Mouse (Mus musculus): ENCODE data around the gene Ly86. TPM values are rescaled to one million over a fixed set of nuclear protein-coding genes. Genes with fewer than 3 reads are reported as not detected.

The Ly86 gene
- polyA plus RNA-seq, 1 experiment, result not detected

GRCm38 (mm10) chr13:37389296-37389695, 44.3 kb downstream of the Ly86 start:
- TF ChIP-seq GATA1 (IDR thresholded peaks at IDR 0.05; ENCODE audit: low read length), result no peak

DNA sequence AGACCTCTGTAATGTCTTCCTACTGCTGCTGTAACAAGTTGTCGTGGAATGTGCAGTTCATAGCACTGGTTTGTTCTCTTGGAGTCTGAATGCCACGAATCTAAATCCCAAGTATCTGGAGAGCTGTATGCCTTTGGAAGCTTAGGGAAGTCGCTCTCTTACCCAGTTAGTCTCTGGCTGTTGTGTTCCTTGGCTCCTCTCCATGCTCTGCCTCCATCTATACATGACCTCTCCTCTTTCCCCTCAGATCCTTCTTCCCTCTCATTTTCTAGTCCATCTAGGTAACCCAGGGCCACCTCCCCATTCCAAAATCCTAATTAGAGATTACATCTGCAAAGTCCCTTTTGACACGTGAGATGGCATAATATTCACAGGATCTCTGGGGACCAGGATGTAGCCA, 53.8 kb downstream of the Ly86 start:
- TF ChIP-seq GATA1 (IDR thresholded peaks at IDR 0.05; ENCODE audit: low read length), result no peak

GRCm38 (mm10) chr13:37399340-37399739, 54.3 kb downstream of the Ly86 start:
- TF ChIP-seq GATA1 (IDR thresholded peaks at IDR 0.05; ENCODE audit: low read length), result no peak

GRCm38 (mm10) chr13:37402421-37402820, 57.4 kb downstream of the Ly86 start:
- no peak for TF ChIP-seq GATA1 (IDR thresholded peaks at IDR 0.05; ENCODE audit: low read length)

DNA sequence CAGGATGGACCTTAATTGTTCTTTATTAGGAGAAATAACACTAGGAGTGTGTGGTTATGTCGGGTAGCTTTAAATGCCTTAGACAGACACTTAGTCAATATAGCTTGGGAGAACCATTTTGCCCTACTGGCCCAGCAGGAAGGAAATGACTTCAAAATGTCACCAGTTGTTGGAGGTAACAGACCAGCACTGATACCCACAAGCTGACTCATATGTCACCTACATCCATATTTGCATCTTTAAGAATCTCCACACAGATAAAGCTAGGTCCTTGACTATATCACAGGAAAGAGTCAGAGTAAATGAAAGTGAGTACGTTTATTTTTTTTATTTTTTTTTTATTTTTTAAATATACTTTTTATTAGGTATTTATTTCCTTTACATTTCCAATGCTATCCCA, 58.7 kb downstream of the Ly86 start:
- no peak for TF ChIP-seq GATA1 (IDR thresholded peaks at IDR 0.05; ENCODE audit: low read length)

- no peak for TF ChIP-seq GATA1 (IDR thresholded peaks at IDR 0.05; ENCODE audit: low read length)
Measured at GRCm38 (mm10) chr13:37415696-37416095, 70.7 kb downstream of the Ly86 start.

DNA sequence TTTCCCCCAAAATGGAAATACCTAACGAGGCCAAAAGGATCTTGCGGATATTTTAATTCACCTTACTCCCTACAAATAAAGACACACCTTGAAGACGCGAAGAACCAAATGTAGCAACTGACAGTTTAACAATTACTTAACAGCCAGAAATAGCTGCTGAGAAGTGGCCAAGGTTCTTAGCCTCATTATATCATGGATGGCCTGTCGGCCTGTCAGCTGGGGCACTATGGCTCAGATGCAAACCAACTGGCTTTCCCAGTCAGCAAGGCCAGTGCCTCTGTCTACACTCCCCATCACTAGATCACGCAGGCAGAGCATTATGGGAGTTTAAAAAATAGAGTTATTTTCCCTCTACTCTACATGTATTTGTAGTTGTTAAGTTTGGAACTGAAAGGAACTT, 78.4 kb downstream of the Ly86 start:
- no peak for TF ChIP-seq GATA1 (IDR thresholded peaks at IDR 0.05; ENCODE audit: low read length)

DNA sequence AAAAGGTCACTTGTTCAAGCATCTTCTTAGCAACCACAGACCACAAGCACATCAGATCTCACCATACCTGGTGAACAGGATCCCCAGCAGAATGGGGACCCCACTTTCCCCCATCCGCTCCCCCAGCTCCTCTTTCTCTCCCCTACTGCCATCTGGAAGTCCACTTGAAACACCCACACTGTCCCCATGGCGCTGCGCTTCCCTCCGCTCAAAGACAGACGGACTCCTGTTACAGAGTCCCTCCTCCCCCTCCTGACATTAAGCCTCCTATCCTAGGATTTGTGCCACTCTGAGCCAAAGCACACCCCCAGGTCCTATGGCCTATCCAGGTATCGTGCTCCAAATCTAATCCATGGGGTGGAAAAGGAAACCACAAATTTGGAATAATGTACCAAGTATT, 79.9 kb downstream of the Ly86 start:
- TF ChIP-seq GATA1 (IDR thresholded peaks at IDR 0.05; ENCODE audit: low read length), result no peak

DNA sequence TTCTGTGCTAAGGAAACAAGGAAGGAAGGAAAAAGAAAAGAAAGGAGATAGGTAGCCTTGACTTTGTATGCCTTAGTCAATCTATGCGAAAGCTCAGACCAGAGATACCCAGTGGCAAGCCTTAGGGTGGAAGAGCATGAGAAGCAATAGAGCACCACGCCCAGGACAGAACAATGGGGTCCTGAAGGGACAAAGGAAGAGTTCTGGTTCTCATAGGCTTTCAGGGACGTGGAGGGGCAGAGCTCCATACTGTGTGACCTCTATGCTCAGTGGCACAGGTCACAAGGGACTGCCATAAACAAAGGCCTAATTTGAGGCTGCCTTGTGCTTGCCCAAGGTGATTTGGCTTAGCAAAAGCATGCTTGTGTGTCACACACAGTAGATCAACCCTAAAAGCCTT, 80.4 kb downstream of the Ly86 start:
- TF ChIP-seq GATA1 (IDR thresholded peaks at IDR 0.05; ENCODE audit: low read length), result no peak

- no peak for TF ChIP-seq GATA1 (IDR thresholded peaks at IDR 0.05; ENCODE audit: low read length)
Measured at GRCm38 (mm10) chr13:37426578-37427336, 81.7 kb downstream of the Ly86 start.

- no peak for TF ChIP-seq GATA1 (IDR thresholded peaks at IDR 0.05; ENCODE audit: low read length)
Measured at GRCm38 (mm10) chr13:37428496-37428895, 83.5 kb downstream of the Ly86 start.

GRCm38 (mm10) chr13:37429661-37430271, 84.8 kb downstream of the Ly86 start:
- TF ChIP-seq GATA1 (IDR thresholded peaks at IDR 0.05; ENCODE audit: low read length), result no peak

GRCm38 (mm10) chr13:37431707-37432106, 86.7 kb downstream of the Ly86 start:
- no peak for TF ChIP-seq GATA1 (IDR thresholded peaks at IDR 0.05; ENCODE audit: low read length)

DNA sequence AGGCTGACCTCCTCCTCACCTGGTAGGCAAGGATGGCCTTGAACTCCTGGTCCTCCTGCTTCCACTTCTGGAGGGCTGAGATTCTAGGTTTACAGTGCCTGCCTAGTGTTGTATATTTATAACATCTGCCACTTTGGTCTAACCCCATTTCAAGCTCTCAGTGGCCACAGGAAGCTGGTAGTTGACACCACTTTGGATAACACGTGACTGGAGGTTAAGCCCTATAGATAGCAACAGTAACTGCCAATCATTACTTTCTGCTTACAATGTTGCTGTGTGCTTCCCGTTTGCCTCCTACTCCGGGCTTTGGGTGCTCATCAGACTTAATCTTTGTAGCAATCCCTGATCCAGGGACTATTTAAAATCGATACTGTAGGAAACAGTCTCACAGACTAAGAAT, 87.6 kb downstream of the Ly86 start:
- TF ChIP-seq GATA1 (IDR thresholded peaks at IDR 0.05; ENCODE audit: low read length), result no peak

DNA sequence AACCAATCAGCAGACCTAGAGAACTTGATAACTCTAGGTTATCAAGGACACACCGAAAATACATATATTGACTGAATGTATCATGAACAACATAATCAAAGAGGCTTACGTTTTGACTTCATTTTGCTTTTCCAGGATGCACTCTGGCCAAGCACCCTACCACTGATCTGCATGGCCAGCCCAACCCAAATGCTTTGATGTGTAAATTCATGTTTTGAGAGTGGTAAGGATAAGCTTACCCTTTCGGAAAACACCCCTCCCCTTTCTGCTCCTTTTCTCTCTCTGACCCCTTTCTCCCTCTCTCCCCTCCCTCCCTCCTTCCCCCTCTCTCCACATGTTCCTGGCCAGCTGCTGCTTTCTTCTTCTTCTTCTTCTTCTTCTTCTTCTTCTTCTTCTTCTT, 88.1 kb downstream of the Ly86 start:
- TF ChIP-seq GATA1 (IDR thresholded peaks at IDR 0.05; ENCODE audit: low read length), result no peak

- no peak for TF ChIP-seq GATA1 (IDR thresholded peaks at IDR 0.05; ENCODE audit: low read length)
Measured at GRCm38 (mm10) chr13:37433730-37434129, 88.7 kb downstream of the Ly86 start.

DNA sequence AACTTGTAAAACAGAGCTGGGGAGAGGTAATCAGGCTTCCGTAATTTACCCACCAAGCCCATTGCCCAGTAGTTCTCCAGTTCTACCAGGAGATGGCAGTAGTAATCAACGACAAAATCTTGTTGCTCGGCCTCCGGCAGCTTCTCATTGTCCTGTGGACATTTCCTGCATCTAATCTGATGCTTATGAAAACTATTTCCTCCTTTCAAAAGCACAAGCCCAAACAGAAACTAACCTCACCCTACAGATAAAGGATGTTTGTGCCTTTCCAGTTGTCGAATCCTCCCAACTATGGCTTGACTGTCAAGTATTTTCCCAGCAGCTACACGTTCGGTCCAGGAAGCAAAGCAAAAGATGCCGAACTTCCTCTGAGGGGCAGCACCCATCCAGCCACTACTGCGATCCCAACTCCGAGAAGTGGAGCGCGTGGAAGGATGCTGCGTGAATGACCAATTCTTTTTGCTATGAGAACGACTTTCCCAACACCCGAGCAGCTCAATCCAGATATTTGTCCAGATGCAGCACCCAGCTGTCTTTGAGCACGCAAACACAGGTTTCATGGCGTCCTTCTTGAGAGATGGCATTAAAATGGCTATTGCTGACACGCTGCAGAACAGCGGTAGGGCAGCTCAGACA, 89.2 kb downstream of the Ly86 start:
- TF ChIP-seq GATA1 (IDR thresholded peaks at IDR 0.05; ENCODE audit: low read length), result no peak
